Mouse (Mus musculus) ES-E14 (cell line): Measurements from ENCODE around the gene Lrfn5.

ENCODE experiments used
- CHD2 ChIP-seq: IDR thresholded peaks from 2 replicates; pipeline ENCODE4 v1.6.1; 2014; ENCODE audit warnings: mild to moderate bottlenecking, low read depth, low read length, inconsistent platforms
- HCFC1 ChIP-seq: IDR thresholded peaks from 2 replicates; pipeline ENCODE4 v1.6.1; 2012; ENCODE audit warnings: low read length, inconsistent platforms, borderline replicate concordance; ENCODE audit not compliant: insufficient read depth
- MAFK ChIP-seq: IDR thresholded peaks from 2 replicates; pipeline ENCODE4 v1.6.1; 2014; ENCODE audit warnings: mild to moderate bottlenecking, low read depth, low read length, inconsistent platforms; ENCODE audit not compliant: insufficient read depth
- ZC3H11A ChIP-seq: IDR thresholded peaks from 2 replicates; pipeline ENCODE4 v1.6.1; 2012; ENCODE audit warnings: low read depth, mild to moderate bottlenecking, inconsistent platforms, low read length, borderline replicate concordance
- ZNF384 ChIP-seq: IDR thresholded peaks from 2 replicates; pipeline ENCODE4 v1.6.1; 2012; ENCODE audit warnings: low read depth, low read length, inconsistent platforms

- TF ChIP-seq HCFC1: no peak
- no peak for TF ChIP-seq ZC3H11A
- no peak for TF ChIP-seq MAFK
- TF ChIP-seq ZNF384: no peak
- TF ChIP-seq CHD2: no peak
Measured at GRCm38 (mm10) chr12:61807073-61807605, 284.2 kb downstream of the Lrfn5 start.
